Mouse (Mus musculus) kidney, embryonic 15.5 days (tissue): ENCODE results near the gene Cfdp1. TPM values are rescaled to one million over a fixed set of nuclear protein-coding genes. Genes with fewer than 3 reads are reported as not detected.

Experiments used
- ATAC-seq: fragments of 200-750 bp; cut with Nextera tagmentation; replicated peaks from 2 replicates; pipeline ENCODE4 v1.8.0; 2017; ENCODE audit warnings: moderate TSS enrichment; ENCODE audit not compliant: low FRiP score
- H3K27ac ChIP-seq: fragments of 300-500 bp; sonication (generic); 2 replicates; pipeline ENCODE4 v1.5.1; 2015; ENCODE audit warnings: mild to moderate bottlenecking, inconsistent platforms
- H3K27me3 ChIP-seq: fragments of 300-500 bp; sonication (generic); 2 replicates; pipeline ENCODE4 v1.6.1; 2015; ENCODE audit warnings: inconsistent platforms
- H3K36me3 ChIP-seq: fragments of 300-500 bp; sonication (generic); 2 replicates; pipeline ENCODE4 v1.6.1; 2015; ENCODE audit warnings: inconsistent platforms
- H3K4me1 ChIP-seq: fragments of 300-500 bp; sonication (generic); 2 replicates; pipeline ENCODE4 v1.6.1; 2015; ENCODE audit warnings: inconsistent platforms
- H3K4me2 ChIP-seq: fragments of 300-500 bp; sonication (generic); 2 replicates; pipeline ENCODE4 v1.6.1; 2015; ENCODE audit warnings: moderate library complexity, mild to moderate bottlenecking, inconsistent platforms
- H3K4me3 ChIP-seq: fragments of 300-500 bp; sonication (generic); replicated peaks from 2 replicates; pipeline ENCODE4 v1.5.1; 2015; ENCODE audit warnings: mild to moderate bottlenecking, inconsistent platforms
- H3K9ac ChIP-seq: fragments of 300-500 bp; sonication (generic); 2 replicates; pipeline ENCODE4 v1.6.1; 2015; ENCODE audit warnings: mild to moderate bottlenecking, inconsistent platforms
- H3K9me3 ChIP-seq: fragments of 300-500 bp; sonication (generic); replicated peaks from 2 replicates; pipeline ENCODE4 v1.6.1; 2016; ENCODE audit warnings: inconsistent platforms
- WGBS: fragments of 180-500 bp; shearing (Covaris S2); methylation state at CpG from one replicate; pipeline ENCODE4 v1.1.7; 2015; ENCODE audit warnings: mixed read lengths; 5-methylcytosine and 5-hydroxymethylcytosine counted together
- polyA plus RNA-seq: library from polyadenylated mRNA; unstranded; fragments of >200 nt; fragmentation: Nextera tagmentation; extraction: Ambion mirVana; gene quantifications from 2 replicates; pipeline ENCODE4 v1.2.1, GENCODE M21; 2015

Gene Cfdp1
- polyA plus RNA-seq, 1 experiment from 2014 or later = 233 TPM

DNA sequence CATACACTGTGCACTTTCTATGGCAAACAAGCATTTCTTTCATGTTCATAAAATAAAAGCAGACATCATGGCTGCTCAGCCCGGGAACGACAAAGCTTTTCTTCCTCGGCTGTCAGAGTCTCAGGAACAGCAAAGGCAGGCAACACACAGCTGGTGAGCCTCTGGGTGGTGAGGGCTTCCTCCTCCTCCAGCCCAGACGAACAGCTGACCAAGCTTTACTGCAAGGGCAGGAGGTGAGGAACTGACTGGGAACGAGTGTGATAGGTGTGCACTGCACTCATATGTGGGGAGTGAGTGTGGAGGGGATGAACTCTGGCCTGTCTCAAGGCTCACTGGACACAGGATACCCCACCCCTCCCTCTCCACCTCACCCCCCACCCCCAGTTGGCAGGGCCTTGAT is 135.2 kb downstream of the Cfdp1 start:
- peaks cover 53% of the 10 kb centered on the region for H3K4me1 ChIP-seq
- H3K4me3 ChIP-seq = no peak overlapping the region
- peaks cover 56% of the 10 kb centered on the region for H3K36me3 ChIP-seq
- ATAC-seq = 0 out of 2 replicates have a peak, but pooled peaks have one; percentile 47
- H3K9me3 ChIP-seq = no peaks in the 10 kb centered on the region
- H3K4me2 ChIP-seq = no peak overlapping the region
- peak overlapping the region; percentile 63 for H3K27ac ChIP-seq
- H3K27me3 ChIP-seq = no peaks in the 10 kb centered on the region
- no peak overlapping the region for H3K9ac ChIP-seq
- WGBS = 11% methylated on average over 5 of the region's 5 CpGs

Other genes with a start within 250 kb of the Cfdp1 start
- 1.2 and 1.3 TPM in 2 replicates for gene Ldhd, start 223.9 kb downstream of the Cfdp1 start, polyA plus RNA-seq
- 20.4 and 21.2 TPM in 2 replicates for gene Zfp1, start 210.9 kb downstream of the Cfdp1 start, polyA plus RNA-seq
- gene Ctrb1, start 163.3 kb downstream of the Cfdp1 start, polyA plus RNA-seq = 0.45 and 5.2 TPM in 2 replicates
- gene Bcar1, start 110.5 kb downstream of the Cfdp1 start, polyA plus RNA-seq = 45.7 and 53.8 TPM in 2 replicates
- 13.0 and 13.4 TPM in 2 replicates for gene Tmem170, start 22.5 kb upstream of the Cfdp1 start, polyA plus RNA-seq
- gene Chst5, start 56.2 kb upstream of the Cfdp1 start, polyA plus RNA-seq = 0.96 and 1.1 TPM in 2 replicates
- gene Tmem231, start 79.6 kb upstream of the Cfdp1 start, polyA plus RNA-seq = 21.1 and 21.5 TPM in 2 replicates
- gene Gabarapl2, start 86.4 kb upstream of the Cfdp1 start, polyA plus RNA-seq = 194 and 198 TPM in 2 replicates
- gene Adat1, start 138.0 kb upstream of the Cfdp1 start, polyA plus RNA-seq = 11.2 and 12.1 TPM in 2 replicates
- 209 and 219 TPM in 2 replicates for gene Kars, start 157.0 kb upstream of the Cfdp1 start, polyA plus RNA-seq
- 23.9 and 27.6 TPM in 2 replicates for gene Terf2ip, start 157.1 kb upstream of the Cfdp1 start, polyA plus RNA-seq
- 0.12 and 0.73 TPM in 2 replicates for gene Gm6793, start 160.7 kb upstream of the Cfdp1 start, polyA plus RNA-seq